Mouse (Mus musculus) gastrocnemius, postnatal 36 days (tissue): ENCODE measurements around the gene Zfp110. TPM values are rescaled to one million over a fixed set of nuclear protein-coding genes. Genes with fewer than 3 reads are reported as not detected.
A peak's percentile ranks its signal among the peaks of the same experiment; 100 is the strongest.
"Not testable (repeated sequence)": the region's sequence is repeated elsewhere in the genome, so short reads cannot be mapped to it uniquely, and the experiment has no call there.

Experiments
- DNase-seq, 2 experiments: peaks; one replicate each; pipeline ENCODE4 v3.0.0; 2022
- intact Hi-C: fragments of 180-260 bp; cut with DNase I; formaldehyde crosslinking; loops from one replicate; pipeline ENCODE4 v1.15.1; 2025
- long read RNA-seq, 2 experiments: library from polyadenylated mRNA; stranded (forward); transcript quantifications; one replicate each; pipeline ENCODE4 v2.0.0; 2021
- total RNA-seq, 2 experiments: library from RNA; stranded (reverse); gene quantifications; 2 replicates each; pipeline ENCODE4 v1.2.3; 2021

Gene Zfp110
- 1 to 10 TPM; 6.4 to 8.2 TPM for total RNA-seq
- long read RNA-seq, experiment 1, partial matches to known transcripts: 0 of 5 reads
- long read RNA-seq, experiment 1, other reads (novel, unspliced or antisense): 3 of 5 reads
- long read RNA-seq, experiment 2, transcript Zfp110-201 (8 exons, 3,591 nt): major isoform, 7 of 9 reads
- long read RNA-seq, experiment 2, partial matches to known transcripts: 0 of 9 reads
- long read RNA-seq, experiment 2, other reads (novel, unspliced or antisense): 2 of 9 reads

GRCm38 (mm10) chr7:12834162-12835120 lies at the start of gene Zfp110:
Zfp110 (plus strand) TSS chr7:12834761.
- peak; percentile 85 to 86 for DNase-seq
- intact Hi-C loops: loop anchor here (5.0 to 10.0 kb wide), 2 partner anchors 62 to 350 kb away; no protein-coding TSS in a partner anchor

- intact Hi-C loops: no loop called here
- no peak for DNase-seq
Measured at GRCm38 (mm10) chr7:12787333-12787732, 47.2 kb upstream of the Zfp110 start.

GRCm38 (mm10) chr7:12788025-12788424 lies 46.5 kb upstream of the Zfp110 start:
- DNase-seq: no peak
- intact Hi-C loops: no loop called here

- intact Hi-C loops, DNase-seq: not testable (repeated sequence)
Measured at GRCm38 (mm10) chr7:12792624-12793023, 41.9 kb upstream of the Zfp110 start.

- intact Hi-C loops: no loop called here
- DNase-seq: no peak
Measured at GRCm38 (mm10) chr7:12797971-12798370, 36.6 kb upstream of the Zfp110 start.

- intact Hi-C loops: no loop called here
- no peak for DNase-seq
Measured at GRCm38 (mm10) chr7:12799554-12799953, 35.0 kb upstream of the Zfp110 start.

- intact Hi-C loops: no loop called here
- peak; percentile 19 to 43 for DNase-seq
Measured at GRCm38 (mm10) chr7:12802866-12803726, 31.5 kb upstream of the Zfp110 start, which contains the start of gene Zscan18. Zscan18 (minus strand) TSS chr7:12803635.

GRCm38 (mm10) chr7:12803727-12804071 lies 30.9 kb upstream of the Zfp110 start:
- intact Hi-C loops: loop anchor here (1.0 kb wide), 1 partner anchor 35 kb away; no protein-coding TSS in a partner anchor
- no peak for DNase-seq

GRCm38 (mm10) chr7:12815566-12815965 lies 19.0 kb upstream of the Zfp110 start:
- intact Hi-C loops: no loop called here
- DNase-seq: no peak

GRCm38 (mm10) chr7:12818521-12819295 lies 15.9 kb upstream of the Zfp110 start, which contains the start of gene Zfp329:
Zfp329 (minus strand) TSS chr7:12818858.
- peak; percentile 82 to 86 for DNase-seq
- intact Hi-C loops: no loop called here

GRCm38 (mm10) chr7:12835193-12835671 lies 671 bp downstream of the Zfp110 start:
- peak in 1 of 2 experiments; percentile 14 for DNase-seq
- intact Hi-C loops: loop anchor here (10.0 kb wide), 1 partner anchor 350 kb away; no protein-coding TSS in a partner anchor

- DNase-seq: no peak
- intact Hi-C loops: loop anchor here (10.0 kb wide), 1 partner anchor 351 kb away; no protein-coding TSS in a partner anchor
Measured at GRCm38 (mm10) chr7:12835779-12836178, 1.2 kb downstream of the Zfp110 start.

- intact Hi-C loops: no loop called here
- no peak for DNase-seq
Measured at GRCm38 (mm10) chr7:12874301-12874700, 39.7 kb downstream of the Zfp110 start.

GRCm38 (mm10) chr7:12880036-12880435 lies 45.5 kb downstream of the Zfp110 start:
- no peak for DNase-seq
- intact Hi-C loops: no loop called here

GRCm38 (mm10) chr7:12880497-12880896 lies 45.9 kb downstream of the Zfp110 start:
- DNase-seq, intact Hi-C loops: not testable (repeated sequence)

GRCm38 (mm10) chr7:12880911-12881660 lies 46.5 kb downstream of the Zfp110 start, which contains the start of gene Zfp128:
Zfp128 (plus strand) TSS chr7:12881177.
- DNase-seq: peak; percentile 89 to 93
- intact Hi-C loops: no loop called here

GRCm38 (mm10) chr7:12886563-12887266 lies 52.2 kb downstream of the Zfp110 start:
- no peak for DNase-seq
- intact Hi-C loops: no loop called here

GRCm38 (mm10) chr7:12887585-12887984 lies 53.0 kb downstream of the Zfp110 start:
- intact Hi-C loops: no loop called here
- DNase-seq: no peak
